Mouse (Mus musculus) liver, embryonic 13.5 days (tissue): ENCODE measurements around the gene Hivep3. TPM values are rescaled to one million over a fixed set of nuclear protein-coding genes. Genes with fewer than 3 reads are reported as not detected.

Experiments
- ATAC-seq: fragments of 200-750 bp; cut with Nextera tagmentation; 2 replicates; pipeline ENCODE4 v1.8.0; 2017; ENCODE audit warnings: low read depth, mild to moderate bottlenecking, moderate number of reproducible peaks, moderate library complexity
- DNase-seq: peaks from one replicate; pipeline ENCODE4 v3.0.0; 2022
- H3K27ac ChIP-seq: fragments of 300-500 bp; sonication (generic); 2 replicates; pipeline ENCODE4 v1.5.1; 2015; ENCODE audit warnings: moderate library complexity, mild to moderate bottlenecking, inconsistent platforms
- H3K27me3 ChIP-seq: fragments of 300-500 bp; sonication (generic); 2 replicates; pipeline ENCODE4 v1.6.1; 2015; ENCODE audit warnings: mild to moderate bottlenecking, inconsistent platforms
- H3K36me3 ChIP-seq: fragments of 300-500 bp; sonication (generic); 2 replicates; pipeline ENCODE4 v1.6.1; 2015; ENCODE audit warnings: mild to moderate bottlenecking, inconsistent platforms
- H3K4me1 ChIP-seq: fragments of 300-500 bp; sonication (generic); replicated peaks from 2 replicates; pipeline ENCODE4 v1.6.1; 2015; ENCODE audit warnings: inconsistent platforms
- H3K4me2 ChIP-seq: fragments of 300-500 bp; sonication (generic); 2 replicates; pipeline ENCODE4 v1.6.1; 2015; ENCODE audit warnings: inconsistent platforms, mild to moderate bottlenecking, moderate library complexity
- H3K4me3 ChIP-seq: fragments of 300-500 bp; sonication (generic); replicated peaks from 2 replicates; pipeline ENCODE4 v1.5.1; 2015; ENCODE audit warnings: mild to moderate bottlenecking, inconsistent platforms
- H3K9ac ChIP-seq: fragments of 300-500 bp; sonication (generic); 2 replicates; pipeline ENCODE4 v1.6.1; 2015; ENCODE audit warnings: mild to moderate bottlenecking, inconsistent platforms
- H3K9me3 ChIP-seq: fragments of 300-500 bp; sonication (generic); replicated peaks from 2 replicates; pipeline ENCODE4 v1.6.1; 2016; ENCODE audit warnings: inconsistent platforms
- WGBS: fragments of 180-500 bp; shearing (Covaris S2); methylation state at CpG from one replicate; pipeline ENCODE4 v1.1.7; 2015; ENCODE audit not compliant: insufficient replicate concordance; 5-methylcytosine and 5-hydroxymethylcytosine counted together
- polyA plus RNA-seq: library from polyadenylated mRNA; unstranded; fragments of >200 nt; fragmentation: Nextera tagmentation; extraction: Ambion mirVana; gene quantifications from 2 replicates; pipeline ENCODE4 v1.2.1, GENCODE M21; 2015

Hivep3 gene
- polyA plus RNA-seq, 1 experiment from 2014 or later, result 2.1 TPM

- no peak for ATAC-seq
- Histone ChIP-seq H3K9ac (no peak overlapping the region), H3K27me3 (no peaks in the 10 kb centered on the region), H3K4me1 (no peaks in the 10 kb centered on the region), H3K27ac (no peak overlapping the region), H3K4me2 (no peak overlapping the region), H3K4me3 (no peak overlapping the region), H3K9me3 (no peaks in the 10 kb centered on the region), H3K36me3 (no peaks in the 10 kb centered on the region)
- 54% methylated on average over 2 of the region's 2 CpGs for WGBS
- DNase-seq, result no peak
These were observed 142.0 kb downstream of the Hivep3 start for GRCm38 (mm10) chr4:119875592-119875991.

- Histone ChIP-seq H3K9me3 (no peaks in the 10 kb centered on the region), H3K4me2 (no peak overlapping the region), H3K27me3 (no peaks in the 10 kb centered on the region), H3K9ac (no peak overlapping the region), H3K36me3 (no peaks in the 10 kb centered on the region), H3K4me1 (no peaks in the 10 kb centered on the region), H3K27ac (no peak overlapping the region), H3K4me3 (no peak overlapping the region)
- DNase-seq (no peak), ATAC-seq (no peak)
- 55% methylated on average over 8 of the region's 8 CpGs for WGBS
These were observed 143.1 kb downstream of the Hivep3 start for GRCm38 (mm10) chr4:119876535-119877160.

- Histone ChIP-seq H3K4me3 (no peak overlapping the region), H3K27me3 (no peaks in the 10 kb centered on the region), H3K9me3 (no peaks in the 10 kb centered on the region), H3K36me3 (no peaks in the 10 kb centered on the region), H3K27ac (no peak overlapping the region), H3K4me1 (no peaks in the 10 kb centered on the region), H3K9ac (no peak overlapping the region), H3K4me2 (no peak overlapping the region)
- DNase-seq (no peak), ATAC-seq (no peak)
- 22% methylated on average over 5 of the region's 5 CpGs for WGBS
These were observed 144.6 kb downstream of the Hivep3 start for GRCm38 (mm10) chr4:119878218-119878617.

GRCm38 (mm10) chr4:119879671-119880070, 146.1 kb downstream of the Hivep3 start:
- Histone ChIP-seq H3K36me3 (no peaks in the 10 kb centered on the region), H3K4me3 (no peak overlapping the region), H3K9me3 (no peaks in the 10 kb centered on the region), H3K9ac (no peak overlapping the region; the same call in 1 of the 2 replicates), H3K4me1 (no peaks in the 10 kb centered on the region), H3K4me2 (no peak overlapping the region), H3K27ac (no peak overlapping the region), H3K27me3 (no peaks in the 10 kb centered on the region)
- ATAC-seq (no peak), DNase-seq (no peak)
- 71% methylated on average over 5 of the region's 5 CpGs for WGBS

- H3K36me3 ChIP-seq, result no peaks in the 10 kb centered on the region
- H3K4me2 ChIP-seq, result no peak overlapping the region
- ATAC-seq, result no peak
- 66% methylated on average over 7 of the region's 7 CpGs for WGBS
- no peak overlapping the region for H3K27ac ChIP-seq
- H3K9me3 ChIP-seq, result no peaks in the 10 kb centered on the region
- no peak overlapping the region for H3K9ac ChIP-seq
- H3K4me1 ChIP-seq, result no peaks in the 10 kb centered on the region
- no peak for DNase-seq
- H3K4me3 ChIP-seq, result no peak overlapping the region
- no peaks in the 10 kb centered on the region for H3K27me3 ChIP-seq
These were observed 146.7 kb downstream of the Hivep3 start for GRCm38 (mm10) chr4:119880270-119880669.

GRCm38 (mm10) chr4:119881292-119881691, 147.7 kb downstream of the Hivep3 start:
- no peaks in the 10 kb centered on the region for H3K36me3 ChIP-seq
- 70% methylated on average over 4 of the region's 4 CpGs for WGBS
- H3K4me2 ChIP-seq, result no peak overlapping the region
- no peak overlapping the region for H3K9ac ChIP-seq
- no peaks in the 10 kb centered on the region for H3K27me3 ChIP-seq
- no peaks in the 10 kb centered on the region for H3K4me1 ChIP-seq
- no peak for ATAC-seq
- DNase-seq, result no peak
- no peak overlapping the region for H3K27ac ChIP-seq
- no peak overlapping the region for H3K4me3 ChIP-seq
- H3K9me3 ChIP-seq, result no peaks in the 10 kb centered on the region

GRCm38 (mm10) chr4:119882401-119882800, 148.8 kb downstream of the Hivep3 start:
- Histone ChIP-seq H3K27me3 (no peaks in the 10 kb centered on the region), H3K4me2 (no peak overlapping the region), H3K36me3 (no peaks in the 10 kb centered on the region), H3K9me3 (no peaks in the 10 kb centered on the region), H3K9ac (no peak overlapping the region), H3K4me1 (no peaks in the 10 kb centered on the region), H3K27ac (no peak overlapping the region), H3K4me3 (no peak overlapping the region)
- ATAC-seq, result no peak
- no peak for DNase-seq
- 44% methylated on average over 4 of the region's 4 CpGs for WGBS

GRCm38 (mm10) chr4:119882814-119883213, 149.2 kb downstream of the Hivep3 start:
- Histone ChIP-seq H3K4me1 (no peaks in the 10 kb centered on the region), H3K4me3 (no peak overlapping the region), H3K36me3 (no peaks in the 10 kb centered on the region), H3K27me3 (no peaks in the 10 kb centered on the region), H3K27ac (no peak overlapping the region), H3K4me2 (no peak overlapping the region), H3K9me3 (no peaks in the 10 kb centered on the region), H3K9ac (no peak overlapping the region)
- ATAC-seq (no peak), DNase-seq (no peak)
- WGBS, result 34% methylated on average over 5 of the region's 5 CpGs

GRCm38 (mm10) chr4:119886621-119887020, 153.0 kb downstream of the Hivep3 start:
- Histone ChIP-seq H3K9me3 (no peaks in the 10 kb centered on the region), H3K4me2 (no peak overlapping the region), H3K36me3 (no peaks in the 10 kb centered on the region), H3K9ac (no peak overlapping the region), H3K27ac (no peak overlapping the region), H3K27me3 (no peaks in the 10 kb centered on the region), H3K4me3 (no peak overlapping the region), H3K4me1 (0 out of 2 replicates have a peak, but pooled peaks cover 5% of the 10 kb centered on the region)
- ATAC-seq (no peak), DNase-seq (no peak)
- WGBS, result 44% methylated on average over 3 of the region's 3 CpGs

- Histone ChIP-seq H3K9me3 (no peaks in the 10 kb centered on the region), H3K4me1 (0 out of 2 replicates have a peak, but pooled peaks cover 5% of the 10 kb centered on the region), H3K27ac (no peak overlapping the region), H3K4me2 (no peak overlapping the region), H3K4me3 (no peak overlapping the region), H3K9ac (no peak overlapping the region), H3K27me3 (no peaks in the 10 kb centered on the region), H3K36me3 (no peaks in the 10 kb centered on the region)
- ATAC-seq (no peak), DNase-seq (no peak)
- 72% methylated on average over 6 of the region's 6 CpGs for WGBS
These were observed 154.1 kb downstream of the Hivep3 start for GRCm38 (mm10) chr4:119887523-119888177.

GRCm38 (mm10) chr4:119889760-119890159, 156.2 kb downstream of the Hivep3 start:
- H3K4me1 ChIP-seq, result peaks cover 20% of the 10 kb centered on the region
- H3K27ac ChIP-seq, result no peak overlapping the region
- no peak for ATAC-seq
- DNase-seq, result no peak
- WGBS, result 15% methylated on average over 5 of the region's 5 CpGs
- no peak overlapping the region for H3K4me3 ChIP-seq
- no peaks in the 10 kb centered on the region for H3K9me3 ChIP-seq
- H3K36me3 ChIP-seq, result no peaks in the 10 kb centered on the region
- no peaks in the 10 kb centered on the region for H3K27me3 ChIP-seq
- H3K9ac ChIP-seq, result no peak overlapping the region; the same call in 1 of the 2 replicates
- no peak overlapping the region for H3K4me2 ChIP-seq

- Histone ChIP-seq H3K9ac (no peak overlapping the region), H3K36me3 (no peaks in the 10 kb centered on the region), H3K4me3 (no peak overlapping the region), H3K4me1 (peaks cover 42% of the 10 kb centered on the region), H3K27ac (no peak overlapping the region), H3K9me3 (no peaks in the 10 kb centered on the region), H3K27me3 (no peaks in the 10 kb centered on the region), H3K4me2 (no peak overlapping the region)
- no peak for ATAC-seq
- WGBS, result 69% methylated on average over 5 of the region's 5 CpGs
- DNase-seq, result no peak
These were observed 159.7 kb downstream of the Hivep3 start for GRCm38 (mm10) chr4:119893255-119893779.
